8 mouse cellular contexts compared by ENCODE assay signal in the genomic region with DNA sequence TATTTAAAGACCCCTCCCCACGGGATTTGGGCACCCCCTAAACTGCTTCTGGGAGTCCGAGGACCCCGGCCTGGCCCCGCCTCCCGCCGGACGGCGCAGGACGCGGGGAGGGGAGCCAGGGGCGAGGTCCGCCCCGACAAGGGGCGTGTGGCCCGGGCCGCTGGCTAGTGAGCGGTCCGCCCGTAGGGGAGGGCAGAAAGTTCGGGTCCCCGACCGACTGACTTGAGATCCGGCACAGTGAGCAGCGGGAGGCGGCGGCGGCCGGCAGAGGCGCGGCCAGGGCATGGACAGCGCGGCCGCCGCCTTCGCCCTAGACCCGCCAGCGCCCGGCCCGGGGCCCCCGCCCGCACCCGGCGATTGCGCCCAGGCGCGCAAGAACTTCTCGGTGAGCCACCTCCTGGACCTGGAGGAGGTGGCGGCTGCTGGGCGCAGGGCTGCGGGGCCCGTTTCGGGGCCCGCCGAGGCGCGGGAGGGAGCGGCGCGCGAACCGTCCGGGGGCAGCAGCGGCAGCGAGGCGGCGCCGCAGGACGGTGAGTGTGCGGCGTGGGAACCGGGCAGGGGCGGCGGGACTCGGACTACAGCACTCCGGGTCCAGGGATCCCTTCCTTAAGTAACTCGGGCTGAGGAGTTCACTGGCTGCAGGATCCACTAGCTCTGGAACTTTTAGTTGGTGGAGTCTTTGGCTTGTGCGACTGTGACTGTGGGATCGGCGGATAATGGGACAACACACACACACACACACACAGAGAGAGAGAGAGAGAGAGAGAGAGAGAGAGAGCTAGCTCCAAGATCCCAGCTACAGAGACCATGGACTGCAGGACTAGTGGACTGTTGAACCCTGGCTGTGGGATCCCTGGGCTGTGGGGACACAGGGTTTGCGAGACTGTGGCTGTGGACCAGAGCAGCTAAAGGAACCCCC. TPM values are rescaled to one million over a fixed set of nuclear protein-coding genes. Genes with fewer than 3 reads are reported as not detected.
DNase-seq lines count a peak whose midpoint lies in the region; ATAC-seq and TF ChIP-seq lines count a peak whose summit lies in the region.

No protein-coding gene starts in this region.

- H3K27me3 ChIP-seq in testis, adult 2 months (ENCODE audit: control insufficient read depth, insufficient read depth, low read length), result no peaks in the 10 kb centered on the region; the same call in 1 of the 2 replicates
- H3K27me3 ChIP-seq in forebrain, embryonic 12.5 days, result peaks cover 51% of the 10 kb centered on the region
- H3K27me3 ChIP-seq in kidney, embryonic 16.5 days (ENCODE audit: insufficient read depth, low read length), result no peaks in the 10 kb centered on the region; the same call in 1 of the 2 replicates
- peaks cover 27% of the 10 kb centered on the region for H3K27me3 ChIP-seq in midbrain, embryonic 14.5 days (ENCODE audit: control insufficient read depth, insufficient read depth, low read length)

- no peak overlapping the region for H3K27ac ChIP-seq in testis, adult 2 months (ENCODE audit: control insufficient read depth, insufficient read depth, low read depth, low read length)
- peak overlapping the region; percentile 54; the same call in 1 of the 2 replicates for H3K27ac ChIP-seq in forebrain, embryonic 12.5 days
- H3K27ac ChIP-seq in kidney, embryonic 16.5 days (ENCODE audit: low read length), result no peak overlapping the region
- H3K27ac ChIP-seq in midbrain, embryonic 14.5 days (replicated peaks; ENCODE audit: low read depth, low read length), result no peak overlapping the region

- H3K9ac ChIP-seq in forebrain, embryonic 12.5 days, result peak overlapping the region; percentile 65
- peak overlapping the region; percentile 78 for H3K9ac ChIP-seq in kidney, embryonic 16.5 days (replicated peaks; ENCODE audit: low read length)
- peak overlapping the region; percentile 51 for H3K9ac ChIP-seq in midbrain, embryonic 14.5 days (replicated peaks; ENCODE audit: low read length)

- TF ChIP-seq POLR2A in testis, adult 2 months (IDR thresholded peaks at IDR 0.05; ENCODE audit: control insufficient read depth, low read depth, low read length), result no peak

- TF ChIP-seq CTCF in testis, adult 2 months (IDR thresholded peaks at IDR 0.05; ENCODE audit: control insufficient read depth, insufficient read depth, insufficient replicate concordance, low read depth, low read length), result no peak

- H3K4me1 ChIP-seq in testis, adult 2 months (ENCODE audit: control insufficient read depth, insufficient read depth, low read length), result peaks cover 5% of the 10 kb centered on the region
- H3K4me1 ChIP-seq in forebrain, embryonic 12.5 days, result peaks cover 13% of the 10 kb centered on the region
- H3K4me1 ChIP-seq in kidney, embryonic 16.5 days (ENCODE audit: insufficient read depth, low read length), result peaks cover 22% of the 10 kb centered on the region
- peaks cover 8% of the 10 kb centered on the region; the same call in 1 of the 2 replicates for H3K4me1 ChIP-seq in midbrain, embryonic 14.5 days (ENCODE audit: control insufficient read depth, insufficient read depth, low read length)

- peak overlapping the region; percentile 89 for H3K4me2 ChIP-seq in forebrain, embryonic 12.5 days
- H3K4me2 ChIP-seq in kidney, embryonic 16.5 days (replicated peaks; ENCODE audit: low read depth, low read length), result peak overlapping the region; percentile 91
- peak overlapping the region; percentile 69 for H3K4me2 ChIP-seq in midbrain, embryonic 14.5 days (ENCODE audit: low read length)

- H3K4me3 ChIP-seq in testis, adult 2 months (ENCODE audit: control insufficient read depth, low read depth, low read length), result peak overlapping the region; percentile 12
- peak overlapping the region; percentile 59 for H3K4me3 ChIP-seq in forebrain, embryonic 12.5 days (replicated peaks)
- peak overlapping the region; percentile 66 for H3K4me3 ChIP-seq in kidney, embryonic 16.5 days (ENCODE audit: low read length)
- H3K4me3 ChIP-seq in midbrain, embryonic 14.5 days (replicated peaks; ENCODE audit: low read depth, low read length), result peak overlapping the region; percentile 38

- WGBS in forebrain, embryonic 12.5 days, result 2% methylated on average over 78 of the region's 80 CpGs
- 1% methylated on average over 62 of the region's 80 CpGs for WGBS in kidney, embryonic 16.5 days
- under 1% methylated on average over 80 of the region's 80 CpGs for WGBS in midbrain, embryonic 14.5 days

- ATAC-seq in forebrain, embryonic 12.5 days (ENCODE audit: low FRiP score), result no peak
- peak; percentile 68 for ATAC-seq in kidney, embryonic 16.5 days (ENCODE audit: low FRiP score, low TSS enrichment)
- no peak for ATAC-seq in midbrain, embryonic 14.5 days (ENCODE audit: low FRiP score, low TSS enrichment)

- H3K36me3 ChIP-seq in testis, adult 2 months (ENCODE audit: control insufficient read depth, insufficient read depth, low read length), result no peaks in the 10 kb centered on the region
- no peaks in the 10 kb centered on the region for H3K36me3 ChIP-seq in forebrain, embryonic 12.5 days (replicated peaks)
- H3K36me3 ChIP-seq in kidney, embryonic 16.5 days (ENCODE audit: insufficient read depth, low read length), result no peaks in the 10 kb centered on the region
- H3K36me3 ChIP-seq in midbrain, embryonic 14.5 days (ENCODE audit: control insufficient read depth, insufficient read depth, low read length), result no peaks in the 10 kb centered on the region

- no peaks in the 10 kb centered on the region for H3K9me3 ChIP-seq in forebrain, embryonic 12.5 days
- H3K9me3 ChIP-seq in kidney, embryonic 16.5 days (ENCODE audit: low read length), result no peaks in the 10 kb centered on the region
- no peaks in the 10 kb centered on the region for H3K9me3 ChIP-seq in midbrain, embryonic 14.5 days (ENCODE audit: control insufficient read depth, low read length)

- DNase-seq in testis, postnatal 14 days (ENCODE audit: low spot score), result no peak
- DNase-seq in midbrain, embryonic 14.5 days, result no peak
- DNase-seq in cerebellum, postnatal 4 days (ENCODE audit: low spot score in 2 of 2), result no peak
- no peak for DNase-seq in thymus, postnatal 25 days
- no peak for DNase-seq in layer of hippocampus, adult 9-10 months (ENCODE audit: low spot score)

RNA-seq across cellular contexts. Expression of a gene that starts 10.6 kb away (rescaled TPM):
- polyA plus RNA-seq in testis, adult 2 months (2012; rRNA removed), result 1.0 and 1.5 TPM in 2 replicates
- polyA plus RNA-seq in forebrain, embryonic 12.5 days (2016; fragmentation: Nextera tagmentation; extraction: Ambion mirVana), result 16.0 and 19.8 TPM in 2 replicates
- 7.7 and 8.0 TPM in 2 replicates for polyA plus RNA-seq in kidney, embryonic 16.5 days (2015; fragmentation: Nextera tagmentation; extraction: Ambion mirVana)
- 1.4 and 2.2 TPM in 2 replicates for polyA plus RNA-seq in midbrain, embryonic 14.5 days (2014; fragmentation: Nextera tagmentation; extraction: Ambion mirVana)

RNA-seq across cellular contexts. Expression of a gene that starts 15.3 kb away (rescaled TPM):
- polyA plus RNA-seq in testis, adult 2 months (2012; rRNA removed), result 9.3 and 10.5 TPM in 2 replicates
- polyA plus RNA-seq in forebrain, embryonic 12.5 days (2016; fragmentation: Nextera tagmentation; extraction: Ambion mirVana), result 36.4 and 39.4 TPM in 2 replicates
- polyA plus RNA-seq in kidney, embryonic 16.5 days (2015; fragmentation: Nextera tagmentation; extraction: Ambion mirVana), result 39.0 and 42.7 TPM in 2 replicates
- 38.5 and 42.7 TPM in 2 replicates for polyA plus RNA-seq in midbrain, embryonic 14.5 days (2014; fragmentation: Nextera tagmentation; extraction: Ambion mirVana)

RNA-seq across cellular contexts. Expression of a gene that starts 37.8 kb away (rescaled TPM):
- polyA plus RNA-seq in testis, adult 2 months (2012; rRNA removed), result 49.5 and 53.9 TPM in 2 replicates
- polyA plus RNA-seq in forebrain, embryonic 12.5 days (2016; fragmentation: Nextera tagmentation; extraction: Ambion mirVana), result 101 and 104 TPM in 2 replicates
- polyA plus RNA-seq in kidney, embryonic 16.5 days (2015; fragmentation: Nextera tagmentation; extraction: Ambion mirVana), result 92.9 and 94.9 TPM in 2 replicates
- 114 and 122 TPM in 2 replicates for polyA plus RNA-seq in midbrain, embryonic 14.5 days (2014; fragmentation: Nextera tagmentation; extraction: Ambion mirVana)

RNA-seq across cellular contexts. Expression of a gene that starts 42.0 kb away (rescaled TPM):
- polyA plus RNA-seq in testis, adult 2 months (2012; rRNA removed), result 905 and 964 TPM in 2 replicates
- 4.2 and 4.5 TPM in 2 replicates for polyA plus RNA-seq in forebrain, embryonic 12.5 days (2016; fragmentation: Nextera tagmentation; extraction: Ambion mirVana)
- polyA plus RNA-seq in kidney, embryonic 16.5 days (2015; fragmentation: Nextera tagmentation; extraction: Ambion mirVana), result 5.1 and 5.2 TPM in 2 replicates
- polyA plus RNA-seq in midbrain, embryonic 14.5 days (2014; fragmentation: Nextera tagmentation; extraction: Ambion mirVana), result 0.87 and 1.0 TPM in 2 replicates

Comparison
In these comparisons a context has a peak if more than half of its experiments do, and no peak if none do; other contexts are left out.
1. H3K4me3 ChIP-seq: peak in every context shown above with its lines; median percentile 66 in kidney, embryonic 16.5 days; 59 in forebrain, embryonic 12.5 days; 38 in midbrain, embryonic 14.5 days; 12 in testis, adult 2 months.